Mouse (Mus musculus): ENCODE measurements around the gene Acot7. TPM values are rescaled to one million over a fixed set of nuclear protein-coding genes. Genes with fewer than 3 reads are reported as not detected.

Acot7 gene
- polyA plus RNA-seq, 1 experiment from 2014 or later, result 118 TPM

- Histone ChIP-seq H3K36me3 (no peaks in the 10 kb centered on the region), H3K9me3 (no peaks in the 10 kb centered on the region), H3K4me1 (replicated peaks) (peaks cover 91% of the 10 kb centered on the region), H3K27me3 (ENCODE audit: insufficient read depth, poor library complexity, severe bottlenecking) (peaks cover 80% of the 10 kb centered on the region), H3K4me3 (0 out of 2 replicates have a peak overlapping the region, but pooled peaks have one; percentile 9), H3K27ac (peak overlapping the region; percentile 79; the same call in 1 of the 2 replicates)
- peak; percentile 37 for DNase-seq (ENCODE audit: low spot score)
- WGBS, result 57% methylated on average over 10 of the region's 10 CpGs
Measured at GRCm38 (mm10) chr4:152294188-152294929, 116.4 kb downstream of the Acot7 start.

- Histone ChIP-seq H3K27ac (no peak overlapping the region), H3K9me3 (no peaks in the 10 kb centered on the region), H3K27me3 (ENCODE audit: insufficient read depth, poor library complexity, severe bottlenecking) (peaks cover 64% of the 10 kb centered on the region), H3K4me1 (replicated peaks) (peaks cover 78% of the 10 kb centered on the region), H3K4me3 (0 out of 2 replicates have a peak overlapping the region, but pooled peaks have one; percentile 2), H3K36me3 (peaks cover 14% of the 10 kb centered on the region)
- 50% methylated on average over 4 of the region's 4 CpGs for WGBS
- no peak for DNase-seq (ENCODE audit: low spot score)
Measured at GRCm38 (mm10) chr4:152295916-152296315, 118.0 kb downstream of the Acot7 start.

DNA sequence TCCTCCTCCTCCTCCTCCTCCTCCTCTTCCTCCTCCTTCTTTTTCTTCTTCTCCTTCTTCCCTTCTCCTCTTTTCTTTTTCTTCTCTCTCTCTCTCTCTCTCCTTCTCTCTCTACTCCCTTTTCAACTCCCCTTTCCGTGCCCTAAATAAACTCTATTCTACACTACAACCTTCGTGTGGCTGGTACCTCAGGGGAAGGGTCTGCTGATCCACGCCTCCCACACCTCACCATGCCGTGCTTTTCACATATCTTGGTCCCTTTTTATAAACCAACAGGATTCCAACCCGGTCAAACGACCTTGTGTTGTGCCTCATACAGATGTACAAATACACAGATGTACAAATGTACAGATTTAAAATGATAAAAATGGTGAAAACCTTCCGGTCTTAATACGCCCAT lies 118.4 kb downstream of the Acot7 start:
- H3K9me3 ChIP-seq, result no peaks in the 10 kb centered on the region
- DNase-seq (ENCODE audit: low spot score), result no peak
- H3K27me3 ChIP-seq (ENCODE audit: insufficient read depth, poor library complexity, severe bottlenecking), result peaks cover 60% of the 10 kb centered on the region
- H3K27ac ChIP-seq, result no peak overlapping the region
- H3K36me3 ChIP-seq, result peaks cover 19% of the 10 kb centered on the region
- 21% methylated on average over 8 of the region's 8 CpGs for WGBS
- peaks cover 74% of the 10 kb centered on the region for H3K4me1 ChIP-seq (replicated peaks)
- peak overlapping the region; percentile 98 for H3K4me3 ChIP-seq

- WGBS, result under 1% methylated on average over 119 of the region's 119 CpGs
- Histone ChIP-seq H3K36me3 (peaks cover 27% of the 10 kb centered on the region), H3K4me3 (peak within 1 kb of the TSS; percentile 98), H3K4me1 (replicated peaks) (peaks cover 68% of the 10 kb centered on the region), H3K27ac (peak within 1 kb of the TSS; percentile 93), H3K9me3 (no peaks in the 10 kb centered on the region), H3K27me3 (ENCODE audit: insufficient read depth, poor library complexity, severe bottlenecking) (peaks cover 52% of the 10 kb centered on the region)
- peak; percentile 99 for DNase-seq (ENCODE audit: low spot score)
Measured at GRCm38 (mm10) chr4:152296874-152297861, 119.2 kb downstream of the Acot7 start, which contains the start of gene Icmt. Gene Icmt (plus strand): TSS chr4:152297227.

DNA sequence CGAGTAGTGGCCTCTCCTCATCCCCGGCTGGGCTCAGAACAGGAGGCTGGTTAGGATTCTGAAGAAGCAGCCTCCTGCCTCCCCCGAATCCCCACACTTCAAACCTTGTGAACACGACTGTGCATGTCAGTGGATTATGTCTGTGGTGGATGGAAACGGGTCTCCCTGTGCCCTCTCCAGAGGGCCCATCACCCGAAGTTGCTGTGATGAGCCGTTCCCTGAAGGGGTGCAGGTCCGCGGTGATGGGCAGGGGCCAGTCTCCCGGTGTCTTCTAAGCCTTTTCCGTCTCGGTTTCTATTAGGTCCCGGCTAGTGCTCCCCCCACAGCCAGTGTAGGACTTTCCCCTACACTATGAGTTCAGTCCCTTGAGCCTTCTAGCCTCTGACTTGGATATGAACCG lies 120.9 kb downstream of the Acot7 start:
- H3K4me3 ChIP-seq, result peak overlapping the region; percentile 98; the same call in 1 of the 2 replicates
- 85% methylated on average over 14 of the region's 14 CpGs for WGBS
- no peak for DNase-seq (ENCODE audit: low spot score)

GRCm38 (mm10) chr4:152300375-152300774 lies 122.4 kb downstream of the Acot7 start:
- Histone ChIP-seq H3K27ac (no peak overlapping the region), H3K36me3 (peaks cover 59% of the 10 kb centered on the region), H3K4me3 (no peak overlapping the region), H3K9me3 (no peaks in the 10 kb centered on the region), H3K4me1 (replicated peaks) (peaks cover 41% of the 10 kb centered on the region), H3K27me3 (ENCODE audit: insufficient read depth, poor library complexity, severe bottlenecking) (peaks cover 20% of the 10 kb centered on the region)
- no peak for DNase-seq (ENCODE audit: low spot score)
- WGBS, result 96% methylated on average over 8 of the region's 8 CpGs

More for the DNA sequence above, 120.9 kb downstream of the Acot7 start:
- Histone ChIP-seq H3K27ac (no peak overlapping the region), H3K4me1 (replicated peaks) (peaks cover 53% of the 10 kb centered on the region), H3K36me3 (peaks cover 43% of the 10 kb centered on the region), H3K9me3 (no peaks in the 10 kb centered on the region), H3K27me3 (ENCODE audit: insufficient read depth, poor library complexity, severe bottlenecking) (peaks cover 35% of the 10 kb centered on the region)

GRCm38 (mm10) chr4:152302012-152302411 lies 124.1 kb downstream of the Acot7 start:
- 71% methylated on average over 11 of the region's 11 CpGs for WGBS
- no peak overlapping the region for H3K4me3 ChIP-seq
- peaks cover 26% of the 10 kb centered on the region for H3K4me1 ChIP-seq (replicated peaks)
- DNase-seq (ENCODE audit: low spot score), result no peak
- no peak overlapping the region for H3K27ac ChIP-seq
- peaks cover 10% of the 10 kb centered on the region for H3K27me3 ChIP-seq (ENCODE audit: insufficient read depth, poor library complexity, severe bottlenecking)
- peaks cover 60% of the 10 kb centered on the region for H3K36me3 ChIP-seq
- no peaks in the 10 kb centered on the region for H3K9me3 ChIP-seq

DNA sequence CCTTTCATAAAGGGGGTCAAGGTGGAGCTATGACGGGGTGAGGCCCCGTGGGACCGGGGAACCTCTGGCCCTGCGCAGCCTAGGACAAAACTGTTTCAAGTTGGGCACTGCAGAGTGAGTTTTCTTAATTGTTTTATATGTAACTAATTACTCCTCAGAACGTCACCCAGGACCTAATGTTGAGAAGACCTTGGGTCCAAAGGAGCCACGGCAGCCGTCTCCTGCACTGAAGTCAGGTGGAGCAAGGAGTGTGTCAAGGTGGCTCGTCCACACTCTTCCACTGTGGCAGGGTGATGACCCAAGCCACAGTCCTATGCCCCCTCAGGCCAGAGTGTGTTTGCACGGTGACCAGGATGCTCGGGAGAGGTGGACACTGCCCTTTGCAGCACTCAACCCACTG lies 125.2 kb downstream of the Acot7 start:
- Histone ChIP-seq H3K27ac (no peak overlapping the region), H3K36me3 (peaks cover 68% of the 10 kb centered on the region), H3K4me3 (no peak overlapping the region), H3K9me3 (no peaks in the 10 kb centered on the region), H3K4me1 (replicated peaks) (peaks cover 19% of the 10 kb centered on the region), H3K27me3 (ENCODE audit: insufficient read depth, poor library complexity, severe bottlenecking) (peaks cover 8% of the 10 kb centered on the region)
- WGBS, result 92% methylated on average over 10 of the region's 10 CpGs
- no peak for DNase-seq (ENCODE audit: low spot score)

- no peak overlapping the region for H3K4me3 ChIP-seq
- H3K9me3 ChIP-seq, result no peaks in the 10 kb centered on the region
- no peak overlapping the region for H3K27ac ChIP-seq
- H3K27me3 ChIP-seq (ENCODE audit: insufficient read depth, poor library complexity, severe bottlenecking), result peaks cover 14% of the 10 kb centered on the region
- WGBS, result 93% methylated on average over 6 of the region's 6 CpGs
- H3K4me1 ChIP-seq (replicated peaks), result peaks cover 10% of the 10 kb centered on the region; the same call in 1 of the 2 replicates
- H3K36me3 ChIP-seq, result peaks cover 75% of the 10 kb centered on the region
- DNase-seq (ENCODE audit: low spot score), result no peak
Measured at GRCm38 (mm10) chr4:152304685-152305084, 126.8 kb downstream of the Acot7 start.

- WGBS, result 91% methylated on average over 6 of the region's 6 CpGs
Measured at GRCm38 (mm10) chr4:152305991-152306390, 128.1 kb downstream of the Acot7 start.

GRCm38 (mm10) chr4:152307542-152307941 lies 129.6 kb downstream of the Acot7 start:
- H3K4me1 ChIP-seq (replicated peaks), result peaks cover 16% of the 10 kb centered on the region; the same call in 1 of the 2 replicates
- H3K27me3 ChIP-seq (ENCODE audit: insufficient read depth, poor library complexity, severe bottlenecking), result peaks cover 42% of the 10 kb centered on the region
- DNase-seq (ENCODE audit: low spot score), result no peak
- H3K27ac ChIP-seq, result no peak overlapping the region
- 77% methylated on average over 9 of the region's 9 CpGs for WGBS
- no peak overlapping the region for H3K4me3 ChIP-seq
- H3K36me3 ChIP-seq, result peaks cover 46% of the 10 kb centered on the region
- H3K9me3 ChIP-seq, result no peaks in the 10 kb centered on the region

More at GRCm38 (mm10) chr4:152305991-152306390, 128.1 kb downstream of the Acot7 start:
- no peak overlapping the region for H3K4me3 ChIP-seq
- H3K9me3 ChIP-seq, result no peaks in the 10 kb centered on the region
- peaks cover 8% of the 10 kb centered on the region; the same call in 1 of the 2 replicates for H3K4me1 ChIP-seq (replicated peaks)
- no peak for DNase-seq (ENCODE audit: low spot score)
- H3K27me3 ChIP-seq (ENCODE audit: insufficient read depth, poor library complexity, severe bottlenecking), result peaks cover 27% of the 10 kb centered on the region
- no peak overlapping the region for H3K27ac ChIP-seq
- H3K36me3 ChIP-seq, result peaks cover 62% of the 10 kb centered on the region

DNA sequence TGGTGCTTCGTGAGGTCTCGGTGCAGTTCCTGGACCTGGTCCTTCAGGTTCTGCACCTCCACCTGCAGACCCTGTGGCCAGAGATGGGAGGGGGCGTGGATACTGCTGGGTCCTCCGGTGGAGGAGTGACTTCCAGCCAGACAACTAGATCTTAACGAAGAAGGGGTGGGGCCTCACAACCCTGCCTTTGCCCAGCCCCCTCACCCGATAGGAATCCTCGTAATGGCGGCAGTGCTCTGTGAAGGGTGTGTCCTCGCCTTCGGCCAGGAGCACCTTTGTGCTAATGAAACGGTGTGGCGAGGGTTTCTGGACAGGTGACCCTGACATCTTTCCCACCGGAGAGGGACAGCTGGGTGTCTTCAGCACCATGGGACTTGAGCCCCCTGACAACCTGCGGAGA lies 134.3 kb downstream of the Acot7 start:
- Histone ChIP-seq H3K27ac (no peak overlapping the region), H3K36me3 (peaks cover 16% of the 10 kb centered on the region), H3K9me3 (no peaks in the 10 kb centered on the region), H3K4me3 (peak overlapping the region; percentile 45), H3K27me3 (ENCODE audit: insufficient read depth, poor library complexity, severe bottlenecking) (peaks cover 89% of the 10 kb centered on the region), H3K4me1 (replicated peaks) (peaks cover 48% of the 10 kb centered on the region)
- DNase-seq (ENCODE audit: low spot score), result no peak
- WGBS, result 5% methylated on average over 14 of the region's 14 CpGs

Measured in hindbrain, embryonic 10.5 days (tissue).